Comparison of ENCODE assay signal across 8 mouse cellular contexts in the genomic region with DNA sequence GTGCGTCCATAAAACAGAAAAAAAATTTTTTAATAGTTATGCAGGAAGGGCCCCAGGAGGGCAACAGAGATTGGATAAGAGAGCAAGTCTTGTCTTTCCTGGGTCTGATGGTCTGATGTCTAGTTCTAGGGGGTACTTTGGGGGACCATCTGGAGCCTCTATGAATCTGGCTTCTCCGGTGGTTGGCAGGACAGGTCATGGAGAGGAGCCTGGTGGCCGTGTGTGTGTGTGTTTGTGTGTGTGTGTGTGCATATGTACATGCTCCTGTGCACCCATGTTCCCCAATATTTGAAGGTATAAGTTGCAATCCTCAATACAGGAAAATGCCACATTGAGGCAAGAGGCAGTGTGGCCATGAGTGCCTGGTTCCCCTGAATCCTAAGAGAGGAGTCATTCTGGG.
DNase-seq lines count a peak whose midpoint lies in the region; ATAC-seq and TF ChIP-seq lines count a peak whose summit lies in the region.

No protein-coding gene starts in this region.

- no peak for ATAC-seq in embryonic facial prominence, embryonic 13.5 days (ENCODE audit: insufficient number of reproducible peaks, insufficient read depth, low FRiP score, low TSS enrichment, low read depth)
- ATAC-seq in limb, embryonic 13.5 days (ENCODE audit: low FRiP score, low read depth), result no peak
- ATAC-seq in midbrain, postnatal 0 days (ENCODE audit: low FRiP score), result no peak
- ATAC-seq in megakaryocyte progenitor cell, adult 5-6 weeks (replicated peaks; ENCODE audit: poor library complexity), result no peak

- H3K27ac ChIP-seq in embryonic facial prominence, embryonic 13.5 days, result peak overlapping the region; percentile 99
- H3K27ac ChIP-seq in embryonic facial prominence, embryonic 10.5 days (replicated peaks), result no peak overlapping the region
- H3K27ac ChIP-seq in limb, embryonic 13.5 days, result no peak overlapping the region
- no peak overlapping the region for H3K27ac ChIP-seq in limb, embryonic 10.5 days
- peak overlapping the region; percentile 15; the same call in 1 of the 2 replicates for H3K27ac ChIP-seq in cortical plate, adult 2 months (ENCODE audit: insufficient read depth, low read length)
- peak overlapping the region; percentile 51 for H3K27ac ChIP-seq in midbrain, postnatal 0 days (ENCODE audit: low read depth, low read length)

- DNase-seq in embryonic facial prominence, embryonic 10.5 days (ENCODE audit: low spot score), result no peak
- DNase-seq in limb, embryonic 10.5 days (ENCODE audit: low spot score), result no peak
- no peak for DNase-seq in midbrain, postnatal 0 days (ENCODE audit: low spot score)
- no peak for DNase-seq in gastrocnemius, postnatal 36 days

- TF ChIP-seq POLR2A in cortical plate, adult 2 months (IDR thresholded peaks at IDR 0.05; ENCODE audit: extremely low read depth, insufficient read depth, low read length), result no peak

- H3K36me3 ChIP-seq in embryonic facial prominence, embryonic 13.5 days, result 0 out of 2 replicates have a peak, but pooled peaks cover 6% of the 10 kb centered on the region
- no peaks in the 10 kb centered on the region for H3K36me3 ChIP-seq in embryonic facial prominence, embryonic 10.5 days (replicated peaks)
- peaks cover 6% of the 10 kb centered on the region; the same call in 1 of the 2 replicates for H3K36me3 ChIP-seq in limb, embryonic 13.5 days
- H3K36me3 ChIP-seq in limb, embryonic 10.5 days, result no peaks in the 10 kb centered on the region
- H3K36me3 ChIP-seq in midbrain, postnatal 0 days (ENCODE audit: insufficient read depth, low read length), result no peaks in the 10 kb centered on the region

- intact Hi-C loops in gastrocnemius, postnatal 36 days (cut with DNase I), result no loop called here

- H3K27me3 ChIP-seq in embryonic facial prominence, embryonic 13.5 days, result peaks cover 26% of the 10 kb centered on the region
- peaks cover 100% of the 10 kb centered on the region for H3K27me3 ChIP-seq in embryonic facial prominence, embryonic 10.5 days (replicated peaks; ENCODE audit: low read depth, poor library complexity, severe bottlenecking)
- H3K27me3 ChIP-seq in limb, embryonic 13.5 days, result peaks cover 19% of the 10 kb centered on the region
- peaks cover 93% of the 10 kb centered on the region for H3K27me3 ChIP-seq in limb, embryonic 10.5 days (ENCODE audit: low read depth, poor library complexity, severe bottlenecking)
- H3K27me3 ChIP-seq in midbrain, postnatal 0 days (ENCODE audit: insufficient read depth, low read length), result peaks cover 8% of the 10 kb centered on the region; the same call in 1 of the 2 replicates

- H3K4me1 ChIP-seq in embryonic facial prominence, embryonic 13.5 days, result peaks cover 55% of the 10 kb centered on the region
- H3K4me1 ChIP-seq in embryonic facial prominence, embryonic 10.5 days, result peaks cover 16% of the 10 kb centered on the region
- peaks cover 42% of the 10 kb centered on the region for H3K4me1 ChIP-seq in limb, embryonic 13.5 days
- H3K4me1 ChIP-seq in limb, embryonic 10.5 days, result peaks cover 21% of the 10 kb centered on the region
- H3K4me1 ChIP-seq in cortical plate, adult 2 months (ENCODE audit: control insufficient read depth, insufficient read depth, low read length), result peaks cover 6% of the 10 kb centered on the region; the same call in 1 of the 2 replicates
- H3K4me1 ChIP-seq in midbrain, postnatal 0 days (ENCODE audit: insufficient read depth, low read length), result peaks cover 16% of the 10 kb centered on the region

- no peaks in the 10 kb centered on the region for H3K9me3 ChIP-seq in embryonic facial prominence, embryonic 13.5 days
- no peaks in the 10 kb centered on the region for H3K9me3 ChIP-seq in embryonic facial prominence, embryonic 10.5 days
- no peaks in the 10 kb centered on the region for H3K9me3 ChIP-seq in limb, embryonic 13.5 days
- no peaks in the 10 kb centered on the region for H3K9me3 ChIP-seq in limb, embryonic 10.5 days (replicated peaks)
- no peaks in the 10 kb centered on the region for H3K9me3 ChIP-seq in midbrain, postnatal 0 days (ENCODE audit: low read length)

- peak overlapping the region; percentile 75 for H3K4me2 ChIP-seq in embryonic facial prominence, embryonic 13.5 days
- H3K4me2 ChIP-seq in limb, embryonic 13.5 days (replicated peaks), result peak overlapping the region; percentile 78
- H3K4me2 ChIP-seq in midbrain, postnatal 0 days (ENCODE audit: low read depth, low read length, poor library complexity, severe bottlenecking), result peak overlapping the region; percentile 67

- H3K9ac ChIP-seq in embryonic facial prominence, embryonic 13.5 days, result peak overlapping the region; percentile 59
- no peak overlapping the region for H3K9ac ChIP-seq in limb, embryonic 13.5 days
- H3K9ac ChIP-seq in midbrain, postnatal 0 days (replicated peaks; ENCODE audit: low read length, poor library complexity, severe bottlenecking), result no peak overlapping the region

- no peak for TF ChIP-seq CTCF in cortical plate, adult 2 months (IDR thresholded peaks at IDR 0.05; ENCODE audit: extremely low read depth, insufficient read depth, low read length)
- no peak for TF ChIP-seq CTCF in midbrain, postnatal 0 days (IDR thresholded peaks at IDR 0.05)

- WGBS in embryonic facial prominence, embryonic 13.5 days, result 80% methylated on average over 3 of the region's 3 CpGs
- 96% methylated on average over 3 of the region's 3 CpGs for WGBS in embryonic facial prominence, embryonic 10.5 days
- WGBS in limb, embryonic 13.5 days, result 93% methylated on average over 3 of the region's 3 CpGs
- 91% methylated on average over 3 of the region's 3 CpGs for WGBS in limb, embryonic 10.5 days
- WGBS in midbrain, postnatal 0 days, result 79% methylated on average over 3 of the region's 3 CpGs

- peak overlapping the region; percentile 47; the same call in 1 of the 2 replicates for H3K4me3 ChIP-seq in embryonic facial prominence, embryonic 13.5 days
- H3K4me3 ChIP-seq in embryonic facial prominence, embryonic 10.5 days, result no peak overlapping the region
- H3K4me3 ChIP-seq in limb, embryonic 13.5 days, result no peak overlapping the region
- H3K4me3 ChIP-seq in limb, embryonic 10.5 days, result no peak overlapping the region
- no peak overlapping the region for H3K4me3 ChIP-seq in cortical plate, adult 2 months (ENCODE audit: insufficient read depth, low read length)
- H3K4me3 ChIP-seq in midbrain, postnatal 0 days (ENCODE audit: low read depth, low read length), result no peak overlapping the region

Comparison
In these comparisons a context has a peak if more than half of its experiments do, and no peak if none do; other contexts are left out.
1. H3K27ac ChIP-seq: peak in embryonic facial prominence, embryonic 13.5 days (single experiment), cortical plate, adult 2 months (single experiment) and midbrain, postnatal 0 days (single experiment); none in embryonic facial prominence, embryonic 10.5 days (single experiment), limb, embryonic 13.5 days (single experiment) and limb, embryonic 10.5 days (single experiment).
2. Peak in every context shown above with its lines, with median percentiles within 50 percentile points of each other: H3K4me2 ChIP-seq.